Mouse (Mus musculus): Measurements from ENCODE around the gene Vipr1.

DNA sequence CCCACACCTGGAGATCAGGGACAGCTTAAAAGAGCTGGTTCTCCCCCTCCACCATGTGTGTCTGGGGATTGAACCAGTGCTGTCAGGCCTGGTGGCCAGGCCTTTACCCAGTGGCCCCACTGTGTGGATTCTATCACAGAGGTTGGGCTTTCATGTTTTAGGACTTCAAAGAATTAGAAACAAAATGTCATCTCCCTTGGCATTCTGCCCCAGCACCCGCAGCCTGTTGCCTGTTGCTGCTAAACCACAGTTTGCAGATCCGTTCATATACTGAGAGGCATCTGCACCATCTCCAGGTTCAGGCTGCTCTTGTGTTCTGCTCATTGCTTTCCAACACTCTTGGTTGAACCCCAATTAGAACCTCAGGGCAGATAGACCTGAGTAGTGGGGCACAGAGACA, 40.1 kb upstream of the Vipr1 start:
- TF ChIP-seq FLI1 (IDR thresholded peaks at IDR 0.05; ENCODE audit: low read length) (no peak), GATA1 (IDR thresholded peaks at IDR 0.05; ENCODE audit: borderline replicate concordance, low read length) (no peak)
